Mouse (Mus musculus) brain, embryonic 14.5 days (tissue): ENCODE measurements around the gene AL607142.1. TPM values are rescaled to one million over a fixed set of nuclear protein-coding genes. Genes with fewer than 3 reads are reported as not detected.

Source experiments
- DNase-seq: peaks from one replicate; pipeline ENCODE4 v3.0.0-alpha.2; 2011; ENCODE audit warnings: low read depth
- CTCF ChIP-seq: fragments of 200-500 bp; IDR thresholded peaks from 2 replicates; pipeline ENCODE4 v1.5.1; 2012; ENCODE audit warnings: inconsistent platforms, mild to moderate bottlenecking, moderate library complexity, borderline replicate concordance; ENCODE audit not compliant: insufficient read depth, insufficient read length; ENCODE audit errors: extremely low read depth
- POLR2A ChIP-seq: fragments of 200-500 bp; IDR thresholded peaks from 2 replicates; pipeline ENCODE4 v1.6.1; 2012; ENCODE audit warnings: mild to moderate bottlenecking, inconsistent platforms, borderline replicate concordance; ENCODE audit not compliant: poor library complexity, insufficient read depth, insufficient read length, severe bottlenecking; ENCODE audit errors: extremely low read depth
- polyA plus RNA-seq: library from polyadenylated mRNA; depleted of rRNA; stranded (reverse); fragments of >200 nt; gene quantifications from 2 replicates; pipeline ENCODE4 v1.2.3, GENCODE M21; 2012

Gene AL607142.1
- polyA plus RNA-seq, 1 experiment: not detected

GRCm38 (mm10) chr4:120058157-120058556 is 6.6 kb upstream of the AL607142.1 start:
- TF ChIP-seq CTCF (no peak), POLR2A (no peak)
- no peak for DNase-seq

GRCm38 (mm10) chr4:120058794-120059193 is 6.0 kb upstream of the AL607142.1 start:
- TF ChIP-seq CTCF (no peak), POLR2A (no peak)

GRCm38 (mm10) chr4:120061727-120062126 is 3.1 kb upstream of the AL607142.1 start:
- DNase-seq: no peak
- TF ChIP-seq CTCF (no peak), POLR2A (no peak)

More at GRCm38 (mm10) chr4:120058794-120059193, 6.0 kb upstream of the AL607142.1 start:
- no peak for DNase-seq

GRCm38 (mm10) chr4:120062198-120062597 is 2.6 kb upstream of the AL607142.1 start:
- TF ChIP-seq CTCF: no peak
- no peak for TF ChIP-seq POLR2A

GRCm38 (mm10) chr4:120062754-120063153 is 2.0 kb upstream of the AL607142.1 start:
- TF ChIP-seq CTCF: no peak
- TF ChIP-seq POLR2A: no peak
- no peak for DNase-seq

More at GRCm38 (mm10) chr4:120062198-120062597, 2.6 kb upstream of the AL607142.1 start:
- DNase-seq: no peak

- DNase-seq: no peak
- TF ChIP-seq CTCF (no peak), POLR2A (no peak)
Observed at GRCm38 (mm10) chr4:120063353-120064124, 1.3 kb upstream of the AL607142.1 start.

- no peak for DNase-seq
- TF ChIP-seq POLR2A (no peak), CTCF (no peak)
Observed at GRCm38 (mm10) chr4:120066841-120067591, 2.2 kb downstream of the AL607142.1 start.

- no peak for DNase-seq
- TF ChIP-seq CTCF: no peak
- no peak for TF ChIP-seq POLR2A
Observed at GRCm38 (mm10) chr4:120067592-120068235, 2.9 kb downstream of the AL607142.1 start.

- TF ChIP-seq POLR2A (no peak), CTCF (no peak)
- no peak for DNase-seq
Observed at GRCm38 (mm10) chr4:120068883-120069581, 4.2 kb downstream of the AL607142.1 start.

- no peak for DNase-seq
- TF ChIP-seq POLR2A: no peak
- no peak for TF ChIP-seq CTCF
Observed at GRCm38 (mm10) chr4:120069582-120069980, 4.8 kb downstream of the AL607142.1 start.
